Mouse (Mus musculus) bone marrow macrophage, adult 2 months (primary cell): Measurements from ENCODE around the gene Wdr95. TPM values are rescaled to one million over a fixed set of nuclear protein-coding genes. Genes with fewer than 3 reads are reported as not detected.
"Not testable (repeated sequence)": the region's sequence is repeated elsewhere in the genome, so short reads cannot be mapped to it uniquely, and the experiment has no call there.

Source experiments
- H3K27ac ChIP-seq: 2 replicates; pipeline ENCODE4 v1.5.1; 2012; ENCODE audit warnings: low read depth, low read length; ENCODE audit not compliant: insufficient read depth
- H3K4me1 ChIP-seq: 2 replicates; pipeline ENCODE4 v1.6.1; 2012; ENCODE audit warnings: low read length; ENCODE audit not compliant: control insufficient read depth, insufficient read depth
- H3K4me3 ChIP-seq: 2 replicates; pipeline ENCODE4 v1.5.1; 2012; ENCODE audit warnings: mild to moderate bottlenecking, low read length, moderate library complexity; ENCODE audit not compliant: insufficient read depth
- CTCF ChIP-seq: IDR thresholded peaks from 2 replicates; pipeline ENCODE4 v1.5.1; 2012; ENCODE audit warnings: low read depth, mild to moderate bottlenecking, low read length, moderate library complexity
- POLR2A ChIP-seq: IDR thresholded peaks from 2 replicates; pipeline ENCODE4 v1.6.1; 2012; ENCODE audit warnings: mild to moderate bottlenecking, low read depth, low read length, borderline replicate concordance
- polyA plus RNA-seq: library from polyadenylated mRNA; stranded (reverse); fragments of >200 nt; gene quantifications from 2 replicates; pipeline ENCODE4 v1.2.4, GENCODE M21; 2012; ENCODE audit not compliant: missing spikeins, insufficient read depth, insufficient read length

Gene Wdr95
- polyA plus RNA-seq, 1 experiment = not detected

- Histone ChIP-seq H3K27ac (no peak overlapping the region), H3K4me3 (no peak overlapping the region), H3K4me1 (no peaks in the 10 kb centered on the region)
- TF ChIP-seq CTCF (no peak; the same call in 1 of the 2 replicates), POLR2A (no peak)
Measured at GRCm38 (mm10) chr5:149514087-149514671, 14.3 kb upstream of the Wdr95 start.

GRCm38 (mm10) chr5:149514890-149515289 lies 13.6 kb upstream of the Wdr95 start:
- TF ChIP-seq POLR2A (no peak), CTCF (no peak)
- H3K4me1 ChIP-seq = no peaks in the 10 kb centered on the region
- H3K4me3 ChIP-seq = no peak overlapping the region
- H3K27ac ChIP-seq = no peak overlapping the region

- Histone ChIP-seq H3K4me1 (0 out of 2 replicates have a peak, but pooled peaks cover 3% of the 10 kb centered on the region), H3K4me3 (no peak overlapping the region), H3K27ac (no peak overlapping the region)
- TF ChIP-seq POLR2A (no peak), CTCF (no peak)
Measured at GRCm38 (mm10) chr5:149517116-149517515, 11.4 kb upstream of the Wdr95 start.

GRCm38 (mm10) chr5:149520806-149521205 lies 7.7 kb upstream of the Wdr95 start:
- no peak overlapping the region for H3K27ac ChIP-seq
- no peak for TF ChIP-seq CTCF
- TF ChIP-seq POLR2A = no peak
- 0 out of 2 replicates have a peak, but pooled peaks cover 3% of the 10 kb centered on the region for H3K4me1 ChIP-seq
- no peak overlapping the region for H3K4me3 ChIP-seq

- H3K4me1 ChIP-seq = 0 out of 2 replicates have a peak, but pooled peaks cover 3% of the 10 kb centered on the region
- no peak overlapping the region for H3K4me3 ChIP-seq
- TF ChIP-seq POLR2A (no peak), CTCF (no peak)
- no peak overlapping the region for H3K27ac ChIP-seq
Measured at GRCm38 (mm10) chr5:149523856-149524241, 4.6 kb upstream of the Wdr95 start.

- 0 out of 2 replicates have a peak, but pooled peaks cover 3% of the 10 kb centered on the region for H3K4me1 ChIP-seq
- TF ChIP-seq CTCF = peak; percentile 60
- no peak for TF ChIP-seq POLR2A
- H3K27ac ChIP-seq = no peak overlapping the region
- no peak overlapping the region for H3K4me3 ChIP-seq
Measured at GRCm38 (mm10) chr5:149524242-149524858, 4.1 kb upstream of the Wdr95 start.

GRCm38 (mm10) chr5:149525055-149525785 lies 3.3 kb upstream of the Wdr95 start:
- no peak for TF ChIP-seq POLR2A
- TF ChIP-seq CTCF = 0 out of 2 replicates have a peak, but pooled peaks have one; percentile 12
- Histone ChIP-seq H3K4me1 (0 out of 2 replicates have a peak, but pooled peaks cover 3% of the 10 kb centered on the region), H3K27ac (no peak overlapping the region), H3K4me3 (no peak overlapping the region)

GRCm38 (mm10) chr5:149526467-149526951 lies 2.0 kb upstream of the Wdr95 start:
- 0 out of 2 replicates have a peak, but pooled peaks cover 2% of the 10 kb centered on the region for H3K4me1 ChIP-seq
- H3K27ac ChIP-seq = no peak overlapping the region
- TF ChIP-seq CTCF = no peak
- TF ChIP-seq POLR2A = no peak
- no peak overlapping the region for H3K4me3 ChIP-seq

GRCm38 (mm10) chr5:149527292-149527691 lies 1.2 kb upstream of the Wdr95 start:
- H3K4me1 ChIP-seq, H3K4me3 ChIP-seq: not testable (repeated sequence)

GRCm38 (mm10) chr5:149533847-149534246 lies 5.4 kb downstream of the Wdr95 start:
- Histone ChIP-seq H3K27ac (no peak overlapping the region), H3K4me3 (no peak overlapping the region), H3K4me1 (no peaks in the 10 kb centered on the region)
- TF ChIP-seq CTCF = no peak
- no peak for TF ChIP-seq POLR2A

More at GRCm38 (mm10) chr5:149527292-149527691, 1.2 kb upstream of the Wdr95 start:
- H3K27ac ChIP-seq = not testable (repeated sequence)
